Mouse (Mus musculus): ENCODE measurements around the gene Krt78. TPM values are rescaled to one million over a fixed set of nuclear protein-coding genes. Genes with fewer than 3 reads are reported as not detected.

Krt78 gene
- polyA plus RNA-seq, 1 experiment from 2014 or later = 0.07 TPM

DNA sequence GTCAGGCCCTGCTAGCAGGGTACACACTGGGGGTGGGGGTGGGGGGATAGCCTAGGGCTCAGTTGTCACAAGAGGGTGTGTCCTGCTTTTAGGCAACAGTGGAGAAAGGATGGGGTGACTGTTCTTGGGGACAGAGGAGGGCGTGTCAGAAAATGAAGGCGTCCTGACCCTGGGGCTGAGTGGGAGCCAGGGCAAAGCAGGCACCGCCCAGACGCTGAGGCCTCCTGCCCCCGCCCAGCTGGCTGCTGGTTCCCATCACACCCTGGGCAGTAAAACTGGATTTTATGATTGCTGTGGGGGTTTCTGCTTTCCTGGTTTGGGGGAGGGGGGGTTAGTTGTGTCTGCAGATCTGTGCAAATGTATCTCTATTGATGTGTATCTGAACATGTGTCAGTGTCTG lies 21.9 kb upstream of the Krt78 start:
- no peak overlapping the region for H3K9ac ChIP-seq
- H3K4me1 ChIP-seq (replicated peaks; ENCODE audit: control insufficient read depth, insufficient read depth, low read length) = peaks cover 11% of the 10 kb centered on the region
- WGBS = 59% methylated on average over 5 of the region's 5 CpGs
- ATAC-seq (ENCODE audit: low FRiP score) (no peak), DNase-seq (ENCODE audit: low spot score) (no peak)
- no peaks in the 10 kb centered on the region for H3K27me3 ChIP-seq (ENCODE audit: control insufficient read depth, insufficient read depth, low read length)
- no peak overlapping the region for H3K27ac ChIP-seq
- H3K36me3 ChIP-seq (replicated peaks; ENCODE audit: control insufficient read depth, insufficient read depth) = no peaks in the 10 kb centered on the region
- no peak overlapping the region for H3K4me2 ChIP-seq (replicated peaks)
- no peak overlapping the region for H3K4me3 ChIP-seq (replicated peaks; ENCODE audit: low read length)
- no peaks in the 10 kb centered on the region for H3K9me3 ChIP-seq (ENCODE audit: control insufficient read depth, low read length)

DNA sequence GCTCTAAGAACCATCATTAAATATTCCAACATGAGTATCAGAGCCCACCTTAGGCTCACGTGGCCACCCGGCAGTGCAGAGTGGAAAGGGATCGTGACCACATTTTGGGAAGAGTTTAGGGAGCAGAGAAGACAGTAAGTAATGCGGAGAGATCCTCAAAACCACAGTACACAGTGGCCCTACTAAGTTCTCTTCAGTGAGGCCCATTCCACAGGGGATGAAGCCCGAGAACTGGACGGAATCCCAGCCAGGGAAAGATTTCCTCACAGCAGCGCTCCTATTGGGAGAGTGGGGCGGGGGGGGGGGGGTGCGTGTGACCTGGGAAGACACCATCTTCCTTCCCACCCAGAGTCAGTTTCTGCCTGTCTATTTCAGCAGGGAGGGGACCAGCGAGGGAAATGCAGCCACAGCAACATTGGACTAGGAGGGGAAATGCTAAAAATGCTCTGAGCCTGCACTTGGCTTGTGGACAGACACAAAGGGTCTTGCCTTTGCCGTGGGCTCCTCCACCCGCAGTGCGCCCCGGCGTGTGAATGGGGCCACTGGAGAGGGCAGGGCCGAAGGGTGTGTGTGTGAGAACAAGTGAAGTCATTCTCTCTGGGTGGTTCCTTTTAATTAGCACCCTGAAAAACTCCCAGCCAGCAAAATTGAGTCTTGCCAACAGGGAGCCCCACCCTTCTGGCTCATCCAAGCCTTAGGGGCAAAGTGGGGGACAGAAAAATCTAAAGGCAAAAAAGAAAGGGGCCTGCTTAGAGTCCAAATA lies 20.2 kb upstream of the Krt78 start:
- Histone ChIP-seq H3K9me3 (ENCODE audit: control insufficient read depth, low read length) (no peaks in the 10 kb centered on the region), H3K4me3 (replicated peaks; ENCODE audit: low read length) (no peak overlapping the region), H3K36me3 (replicated peaks; ENCODE audit: control insufficient read depth, insufficient read depth) (no peaks in the 10 kb centered on the region), H3K4me2 (replicated peaks) (no peak overlapping the region), H3K27me3 (ENCODE audit: control insufficient read depth, insufficient read depth, low read length) (no peaks in the 10 kb centered on the region), H3K4me1 (replicated peaks; ENCODE audit: control insufficient read depth, insufficient read depth, low read length) (peaks cover 11% of the 10 kb centered on the region), H3K9ac (no peak overlapping the region), H3K27ac (no peak overlapping the region)
- WGBS = 56% methylated on average over 16 of the region's 16 CpGs
- ATAC-seq (ENCODE audit: low FRiP score) (no peak), DNase-seq (ENCODE audit: low spot score) (no peak)

GRCm38 (mm10) chr15:101973414-101974077 lies 19.5 kb upstream of the Krt78 start:
- Histone ChIP-seq H3K4me1 (replicated peaks; ENCODE audit: control insufficient read depth, insufficient read depth, low read length) (peaks cover 11% of the 10 kb centered on the region), H3K4me3 (replicated peaks; ENCODE audit: low read length) (no peak overlapping the region), H3K36me3 (replicated peaks; ENCODE audit: control insufficient read depth, insufficient read depth) (no peaks in the 10 kb centered on the region), H3K4me2 (replicated peaks) (no peak overlapping the region), H3K27ac (no peak overlapping the region), H3K27me3 (ENCODE audit: control insufficient read depth, insufficient read depth, low read length) (no peaks in the 10 kb centered on the region), H3K9me3 (ENCODE audit: control insufficient read depth, low read length) (no peaks in the 10 kb centered on the region), H3K9ac (no peak overlapping the region)
- DNase-seq (ENCODE audit: low spot score) (peak; percentile 98), ATAC-seq (ENCODE audit: low FRiP score) (peak; percentile 46)
- WGBS = 11% methylated on average over 15 of the region's 15 CpGs

- Histone ChIP-seq H3K9me3 (ENCODE audit: control insufficient read depth, low read length) (no peaks in the 10 kb centered on the region), H3K4me3 (replicated peaks; ENCODE audit: low read length) (no peak overlapping the region), H3K27ac (no peak overlapping the region), H3K27me3 (ENCODE audit: control insufficient read depth, insufficient read depth, low read length) (no peaks in the 10 kb centered on the region), H3K4me2 (replicated peaks) (no peak overlapping the region), H3K36me3 (replicated peaks; ENCODE audit: control insufficient read depth, insufficient read depth) (no peaks in the 10 kb centered on the region), H3K4me1 (replicated peaks; ENCODE audit: control insufficient read depth, insufficient read depth, low read length) (no peaks in the 10 kb centered on the region), H3K9ac (no peak overlapping the region)
- ATAC-seq (ENCODE audit: low FRiP score) (no peak), DNase-seq (ENCODE audit: low spot score) (peak; percentile 69)
- 8% methylated on average over 3 of the region's 6 CpGs for WGBS
Measured at GRCm38 (mm10) chr15:101970536-101970935, 16.4 kb upstream of the Krt78 start.

GRCm38 (mm10) chr15:101966808-101967207 lies 12.7 kb upstream of the Krt78 start:
- no peak overlapping the region for H3K4me3 ChIP-seq (replicated peaks; ENCODE audit: low read length)
- H3K27ac ChIP-seq = no peak overlapping the region
- DNase-seq (ENCODE audit: low spot score) (no peak), ATAC-seq (ENCODE audit: low FRiP score) (no peak)
- H3K9ac ChIP-seq = no peak overlapping the region
- 82% methylated on average over 8 of the region's 8 CpGs for WGBS
- H3K4me2 ChIP-seq (replicated peaks) = no peak overlapping the region
- H3K27me3 ChIP-seq (ENCODE audit: control insufficient read depth, insufficient read depth, low read length) = no peaks in the 10 kb centered on the region
- no peaks in the 10 kb centered on the region for H3K9me3 ChIP-seq (ENCODE audit: control insufficient read depth, low read length)
- H3K4me1 ChIP-seq (replicated peaks; ENCODE audit: control insufficient read depth, insufficient read depth, low read length) = no peaks in the 10 kb centered on the region
- H3K36me3 ChIP-seq (replicated peaks; ENCODE audit: control insufficient read depth, insufficient read depth) = no peaks in the 10 kb centered on the region

- H3K36me3 ChIP-seq (replicated peaks; ENCODE audit: control insufficient read depth, insufficient read depth) = no peaks in the 10 kb centered on the region
- 88% methylated on average over 3 of the region's 3 CpGs for WGBS
- H3K27me3 ChIP-seq (ENCODE audit: control insufficient read depth, insufficient read depth, low read length) = no peaks in the 10 kb centered on the region
- no peak overlapping the region for H3K27ac ChIP-seq
- H3K9me3 ChIP-seq (ENCODE audit: control insufficient read depth, low read length) = no peaks in the 10 kb centered on the region
- no peak overlapping the region for H3K4me3 ChIP-seq (replicated peaks; ENCODE audit: low read length)
- no peaks in the 10 kb centered on the region for H3K4me1 ChIP-seq (replicated peaks; ENCODE audit: control insufficient read depth, insufficient read depth, low read length)
- ATAC-seq (ENCODE audit: low FRiP score) (no peak), DNase-seq (ENCODE audit: low spot score) (no peak)
- no peak overlapping the region for H3K9ac ChIP-seq
- no peak overlapping the region for H3K4me2 ChIP-seq (replicated peaks)
Measured at GRCm38 (mm10) chr15:101958891-101959290, 4.8 kb upstream of the Krt78 start.

DNA sequence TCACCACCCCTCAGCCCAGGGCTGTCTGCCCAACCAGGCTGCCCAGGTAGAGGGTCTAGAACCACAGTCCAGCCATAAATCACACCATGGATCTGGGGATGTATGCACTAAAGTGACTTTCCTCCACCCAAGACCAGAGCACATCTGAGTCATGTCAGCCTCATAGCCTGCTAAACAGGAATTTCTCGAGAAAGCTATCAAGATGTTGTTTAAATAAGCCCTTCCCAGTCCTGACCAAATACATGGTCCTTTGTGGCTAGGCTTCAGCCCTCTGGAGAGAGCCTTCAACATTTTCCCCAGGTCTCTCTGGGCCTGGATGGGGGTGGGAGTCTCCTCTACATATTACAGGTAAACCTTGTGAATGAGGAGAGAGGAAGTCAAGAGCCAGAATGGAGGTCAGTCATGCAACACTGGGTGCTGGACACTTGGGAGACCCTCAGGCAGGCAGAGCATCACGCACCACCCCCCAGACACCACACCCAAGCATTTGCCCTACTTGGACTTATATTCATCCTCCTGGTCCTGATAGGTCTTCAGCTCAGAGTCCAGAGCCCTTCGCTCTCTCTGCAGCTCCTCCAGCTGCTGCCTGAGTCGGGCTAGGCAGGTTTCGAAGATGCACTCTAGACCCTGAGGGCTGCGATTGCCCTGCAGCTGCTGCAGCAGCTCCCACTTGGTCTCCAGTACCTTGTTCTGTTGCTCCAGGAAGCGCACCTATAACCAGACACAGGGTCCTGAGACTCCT lies 1.2 kb downstream of the Krt78 start:
- 93% methylated on average over 7 of the region's 7 CpGs for WGBS

GRCm38 (mm10) chr15:101945430-101945829 lies 8.7 kb downstream of the Krt78 start:
- H3K27me3 ChIP-seq (ENCODE audit: control insufficient read depth, insufficient read depth, low read length) = no peaks in the 10 kb centered on the region
- H3K9me3 ChIP-seq (ENCODE audit: control insufficient read depth, low read length) = no peaks in the 10 kb centered on the region
- no peak overlapping the region for H3K27ac ChIP-seq
- ATAC-seq (ENCODE audit: low FRiP score) (no peak), DNase-seq (ENCODE audit: low spot score) (no peak)
- H3K4me3 ChIP-seq (replicated peaks; ENCODE audit: low read length) = no peak overlapping the region
- H3K9ac ChIP-seq = no peak overlapping the region
- 100% methylated on average over 1 of the region's 1 CpGs for WGBS
- H3K4me2 ChIP-seq (replicated peaks) = no peak overlapping the region
- H3K4me1 ChIP-seq (replicated peaks; ENCODE audit: control insufficient read depth, insufficient read depth, low read length) = no peaks in the 10 kb centered on the region
- no peaks in the 10 kb centered on the region for H3K36me3 ChIP-seq (replicated peaks; ENCODE audit: control insufficient read depth, insufficient read depth)

More for the DNA sequence above, 1.2 kb downstream of the Krt78 start:
- ATAC-seq (ENCODE audit: low FRiP score) = no peak
- no peak overlapping the region for H3K4me2 ChIP-seq (replicated peaks)
- no peaks in the 10 kb centered on the region for H3K4me1 ChIP-seq (replicated peaks; ENCODE audit: control insufficient read depth, insufficient read depth, low read length)
- H3K9ac ChIP-seq = no peak overlapping the region
- no peak overlapping the region for H3K27ac ChIP-seq
- no peaks in the 10 kb centered on the region for H3K9me3 ChIP-seq (ENCODE audit: control insufficient read depth, low read length)
- H3K27me3 ChIP-seq (ENCODE audit: control insufficient read depth, insufficient read depth, low read length) = no peaks in the 10 kb centered on the region
- H3K36me3 ChIP-seq (replicated peaks; ENCODE audit: control insufficient read depth, insufficient read depth) = no peaks in the 10 kb centered on the region
- H3K4me3 ChIP-seq (replicated peaks; ENCODE audit: low read length) = no peak overlapping the region
- no peak for DNase-seq (ENCODE audit: low spot score)

- Histone ChIP-seq H3K4me3 (replicated peaks; ENCODE audit: low read length) (no peak overlapping the region), H3K27ac (no peak overlapping the region), H3K9me3 (ENCODE audit: control insufficient read depth, low read length) (no peaks in the 10 kb centered on the region), H3K4me1 (replicated peaks; ENCODE audit: control insufficient read depth, insufficient read depth, low read length) (no peaks in the 10 kb centered on the region), H3K36me3 (replicated peaks; ENCODE audit: control insufficient read depth, insufficient read depth) (no peaks in the 10 kb centered on the region), H3K9ac (no peak overlapping the region), H3K27me3 (ENCODE audit: control insufficient read depth, insufficient read depth, low read length) (no peaks in the 10 kb centered on the region), H3K4me2 (replicated peaks) (no peak overlapping the region)
- ATAC-seq (ENCODE audit: low FRiP score) (no peak), DNase-seq (ENCODE audit: low spot score) (no peak)
- 72% methylated on average over 8 of the region's 8 CpGs for WGBS
Measured at GRCm38 (mm10) chr15:101941948-101942347, 12.1 kb downstream of the Krt78 start.
